Mouse (Mus musculus) CD8-positive naive resting alpha-beta T cell, adult 2 months (primary cell): Measurements from ENCODE around the gene Gal3st2.
"Not testable (repeated sequence)": the region's sequence is repeated elsewhere in the genome, so short reads cannot be mapped to it uniquely, and the experiment has no call there.

Experiments used
- DNase-seq, 2 experiments: peaks; one replicate each; pipeline ENCODE4 v3.0.0; 2022; ENCODE audit warnings: low read depth in 2 of 2, low spot score in 2 of 2

The Gal3st2 gene

DNA sequence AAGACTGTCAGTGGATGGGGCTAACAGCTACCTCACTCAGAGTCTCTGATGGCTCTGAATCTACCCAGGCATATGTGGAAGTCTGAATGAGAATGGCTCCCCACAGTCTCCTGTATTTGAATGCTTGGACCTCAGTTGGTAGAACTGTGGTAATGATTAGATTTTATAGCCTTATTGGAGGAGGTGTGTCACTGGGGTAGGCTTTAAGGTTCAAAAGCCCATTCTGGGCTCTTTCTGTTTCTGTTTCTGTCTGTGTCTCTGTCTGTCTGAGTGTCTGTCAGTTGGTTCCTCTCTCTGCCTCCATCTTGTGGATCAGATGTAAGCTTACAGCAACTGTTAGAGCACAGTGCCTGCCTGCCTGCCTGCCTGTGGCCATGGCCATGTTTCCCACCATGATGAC lies 1.5 kb upstream of the Gal3st2 start:
- DNase-seq: no peak

DNA sequence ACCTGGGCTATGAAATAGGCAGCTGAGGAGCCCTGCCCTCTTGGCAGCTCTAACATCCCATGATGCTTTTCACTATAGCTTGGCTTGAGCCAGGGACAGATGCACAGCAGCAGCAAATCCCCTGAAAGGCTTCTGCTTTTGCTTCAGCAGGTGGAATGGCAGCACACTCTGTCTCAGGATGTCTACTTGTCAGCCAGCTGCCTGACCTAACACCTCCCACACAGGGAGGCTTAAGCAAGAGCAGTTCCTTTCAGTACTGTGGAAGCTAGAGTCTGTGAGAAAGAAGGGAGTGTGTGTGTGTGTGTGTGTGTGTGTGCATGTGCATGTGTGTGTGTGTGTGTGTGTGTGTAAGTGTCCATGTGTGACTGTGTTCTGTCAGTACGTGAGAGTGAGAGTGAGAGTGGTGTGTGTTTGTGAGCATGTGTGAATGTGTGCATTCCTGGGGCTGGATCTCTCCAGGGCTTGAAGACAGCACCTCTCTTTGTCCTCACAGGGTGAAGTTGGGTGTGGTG lies 10.5 kb downstream of the Gal3st2 start:
- DNase-seq: not testable (repeated sequence)

DNA sequence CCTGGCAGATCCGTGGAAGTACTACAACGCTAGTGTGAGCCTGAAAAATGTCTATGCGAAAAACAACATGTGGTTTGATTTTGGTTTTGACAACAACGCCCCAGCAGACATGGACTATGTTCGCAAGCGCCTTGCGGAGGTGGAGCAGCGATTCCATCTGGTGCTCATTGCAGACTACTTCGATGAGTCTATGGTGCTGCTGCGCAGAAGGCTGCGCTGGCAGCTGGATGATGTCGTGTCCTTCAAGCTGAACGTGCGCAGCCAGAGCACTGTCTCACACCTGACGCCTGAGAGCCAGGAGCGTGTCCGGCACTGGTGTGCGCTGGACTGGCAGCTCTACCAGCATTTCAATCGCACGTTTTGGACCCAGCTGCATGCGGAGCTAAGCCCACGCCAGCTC lies 13.3 kb downstream of the Gal3st2 start:
- not testable (repeated sequence) for DNase-seq

DNA sequence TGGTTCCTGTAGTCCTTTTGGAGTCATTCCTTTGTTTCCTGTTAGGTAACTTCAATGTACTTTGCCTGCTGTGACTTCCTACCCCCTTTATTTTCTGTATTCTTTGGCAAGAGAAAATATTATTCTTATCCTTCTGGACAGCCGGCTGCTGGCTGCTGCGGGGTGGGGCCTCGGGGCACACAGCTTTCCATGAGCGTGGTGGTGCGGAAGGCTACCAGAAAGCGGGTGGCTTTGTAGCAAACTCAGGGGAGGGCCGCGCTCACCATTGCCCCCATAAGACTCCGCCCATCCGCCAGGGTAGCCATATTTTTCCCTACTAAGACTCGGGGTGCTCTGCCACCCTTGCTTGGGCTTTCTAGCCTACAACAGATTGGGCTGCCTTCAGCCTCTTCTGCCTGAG lies 20.7 kb downstream of the Gal3st2 start:
- DNase-seq: not testable (repeated sequence)

DNA sequence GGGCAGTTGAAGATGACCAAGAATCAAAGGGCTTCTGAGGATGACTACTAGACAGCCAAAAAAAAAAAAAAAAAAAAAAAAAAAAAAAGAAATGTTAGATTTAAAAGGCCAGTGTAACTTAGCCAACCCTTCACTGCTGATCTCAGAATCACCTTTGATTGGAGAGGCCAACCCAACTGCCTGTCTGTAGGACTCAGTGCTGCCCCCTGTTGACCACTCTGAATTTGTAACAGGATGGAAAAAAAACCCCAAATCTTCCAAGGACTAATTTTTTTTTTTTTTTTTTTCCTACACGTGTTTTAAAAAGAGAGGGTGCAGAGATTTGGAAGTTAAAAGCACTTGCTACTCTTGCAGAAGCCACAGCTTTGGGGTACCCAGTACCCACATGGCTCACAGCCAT lies 29.8 kb downstream of the Gal3st2 start:
- not testable (repeated sequence) for DNase-seq

DNA sequence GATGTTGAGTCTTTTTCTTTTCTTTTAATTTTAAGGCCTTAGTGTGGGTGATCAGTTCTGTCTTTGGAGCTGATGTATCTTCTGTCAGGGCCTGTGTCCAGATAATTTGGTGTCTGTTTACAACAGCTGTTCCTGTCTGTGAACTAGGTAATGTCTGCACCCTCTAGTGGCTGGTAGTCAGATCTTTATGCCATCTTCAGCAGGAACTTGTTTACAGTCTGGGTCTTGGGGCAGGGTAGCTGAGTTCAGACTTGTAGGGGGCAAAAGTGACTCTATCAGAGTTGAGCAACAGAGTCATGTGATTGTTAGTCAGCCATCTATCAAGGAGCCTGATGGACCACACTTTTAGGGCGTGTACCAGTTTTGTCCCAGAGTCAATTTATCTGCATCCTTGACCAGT lies 36.3 kb downstream of the Gal3st2 start:
- not testable (repeated sequence) for DNase-seq

DNA sequence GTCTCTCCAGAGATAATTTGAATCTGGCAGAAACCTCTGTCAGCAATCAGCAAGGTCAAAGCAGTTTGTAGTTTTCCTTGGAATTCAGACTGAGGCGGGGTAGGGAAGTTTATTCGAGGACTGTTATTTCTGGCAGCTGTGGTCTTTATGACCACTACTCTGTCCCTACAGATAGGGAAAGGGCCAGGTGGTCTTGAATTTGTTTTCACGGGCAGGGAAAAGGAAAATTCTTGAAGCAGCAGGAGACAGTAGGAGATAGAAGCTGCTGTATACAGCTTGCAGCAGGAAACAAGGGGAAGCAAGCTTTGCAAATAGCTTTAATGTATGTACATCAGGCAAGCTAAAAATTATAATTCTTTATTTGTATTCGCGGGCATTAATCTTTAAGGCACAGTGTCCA lies 40.2 kb downstream of the Gal3st2 start:
- not testable (repeated sequence) for DNase-seq

DNA sequence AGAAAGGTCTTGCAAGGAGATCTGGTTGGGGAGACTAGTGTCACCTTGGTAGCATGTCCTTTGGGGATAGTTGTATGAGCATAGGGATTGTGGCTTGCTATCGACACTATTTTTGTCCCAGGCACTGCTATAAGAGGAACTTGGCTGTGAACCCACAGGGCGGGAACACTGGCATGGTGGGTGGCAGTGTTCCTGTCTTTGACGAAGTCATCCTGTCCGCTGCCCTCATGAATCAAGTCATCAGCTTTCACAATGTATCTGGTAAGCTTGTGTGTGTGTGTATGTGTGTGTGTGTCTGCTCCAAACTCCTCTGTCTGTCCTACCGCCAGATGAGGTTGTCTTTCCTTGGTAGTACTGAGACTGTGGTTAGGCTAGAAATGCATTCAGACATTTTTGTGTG lies 45.6 kb downstream of the Gal3st2 start:
- not testable (repeated sequence) for DNase-seq

DNA sequence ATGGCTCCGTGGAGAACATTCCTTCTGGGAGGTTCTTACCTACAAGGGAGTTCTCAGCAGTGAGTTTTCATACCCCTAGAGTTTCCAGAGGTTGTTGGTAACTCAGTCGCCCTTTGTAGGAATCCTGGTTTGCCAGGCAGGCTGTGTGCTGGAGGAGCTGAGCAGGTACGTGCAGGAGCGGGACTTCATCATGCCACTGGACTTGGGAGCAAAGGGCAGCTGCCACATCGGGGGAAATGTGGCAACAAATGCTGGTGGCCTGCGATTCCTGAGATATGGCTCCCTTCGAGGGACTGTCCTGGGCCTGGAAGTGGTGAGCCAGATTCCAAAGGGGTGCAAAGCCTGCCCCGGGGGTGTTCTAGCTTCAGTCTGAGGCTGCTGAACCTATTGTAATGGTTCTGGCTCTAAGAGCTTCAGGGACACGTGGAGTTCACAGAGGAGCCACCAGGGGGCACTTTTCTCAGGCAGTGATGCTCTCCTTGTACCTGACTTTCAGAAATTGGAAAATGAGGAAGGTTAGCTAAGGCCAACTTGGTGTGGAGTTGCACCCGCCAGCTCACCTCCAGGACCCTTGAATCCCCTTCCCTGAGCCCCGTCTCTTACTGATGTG lies 48.0 kb downstream of the Gal3st2 start:
- not testable (repeated sequence) for DNase-seq

DNA sequence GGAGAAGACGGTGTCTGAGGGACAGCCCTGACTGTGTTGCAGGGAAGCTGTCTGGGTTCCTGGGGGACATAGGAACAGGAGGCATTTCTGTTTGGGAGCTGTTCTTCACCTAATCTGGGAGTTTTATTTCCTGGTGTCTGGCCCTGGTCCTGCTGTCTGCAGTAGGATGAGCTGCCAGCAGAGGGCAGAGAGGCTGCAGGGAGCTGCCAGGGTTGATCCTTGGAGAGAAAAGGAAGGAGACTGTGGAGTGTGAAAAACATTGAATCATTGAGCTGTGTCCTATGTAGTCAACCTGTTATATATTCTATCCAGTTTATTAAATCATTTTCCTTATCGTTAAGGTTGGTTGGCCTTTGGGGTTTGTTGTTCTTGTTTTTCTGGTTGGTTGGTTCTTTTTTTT lies 50.8 kb downstream of the Gal3st2 start:
- not testable (repeated sequence) for DNase-seq

DNA sequence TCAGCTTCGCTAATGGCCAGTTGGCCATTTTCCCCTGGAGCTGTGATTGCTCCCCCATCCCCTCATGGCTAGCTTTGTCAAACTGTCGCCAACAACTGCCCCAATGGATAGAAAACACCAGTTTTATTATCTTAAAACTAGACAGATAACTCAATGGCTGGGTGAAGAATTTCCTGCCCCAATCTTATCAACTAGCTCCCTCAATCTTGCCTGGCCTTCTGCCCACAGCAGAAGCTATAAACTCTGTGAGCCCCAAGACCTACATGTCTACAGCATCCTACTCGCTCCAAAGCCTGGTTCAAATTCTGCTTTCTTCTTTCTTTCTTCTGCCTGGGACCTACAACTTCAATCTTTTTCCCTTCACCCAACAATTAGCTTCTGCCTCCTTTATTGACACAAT lies 56.1 kb downstream of the Gal3st2 start:
- not testable (repeated sequence) for DNase-seq

DNA sequence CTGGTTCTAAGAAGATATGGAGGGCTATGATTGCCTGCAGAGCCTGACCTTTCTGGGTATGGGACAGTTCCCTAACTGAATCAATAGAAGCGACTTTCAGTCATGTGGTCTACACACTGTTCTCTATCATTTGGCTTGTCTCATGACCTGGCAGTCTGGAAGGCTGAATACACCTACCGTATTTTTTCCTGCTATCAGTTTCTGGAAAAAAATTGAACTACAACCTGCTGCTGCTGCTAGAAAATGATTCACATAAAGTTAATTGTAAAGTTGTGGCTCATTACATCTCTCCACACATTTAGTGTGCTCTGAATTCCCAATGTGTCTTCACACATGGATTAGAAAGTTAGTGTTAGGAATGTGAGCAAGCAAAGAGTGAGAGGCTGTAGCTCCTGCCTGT lies 56.9 kb downstream of the Gal3st2 start, which contains the start of gene Gal3st2b:
Gene Gal3st2b (plus strand): TSS at position 301 of the 400 bp plus-strand sequence.
- DNase-seq: not testable (repeated sequence)

DNA sequence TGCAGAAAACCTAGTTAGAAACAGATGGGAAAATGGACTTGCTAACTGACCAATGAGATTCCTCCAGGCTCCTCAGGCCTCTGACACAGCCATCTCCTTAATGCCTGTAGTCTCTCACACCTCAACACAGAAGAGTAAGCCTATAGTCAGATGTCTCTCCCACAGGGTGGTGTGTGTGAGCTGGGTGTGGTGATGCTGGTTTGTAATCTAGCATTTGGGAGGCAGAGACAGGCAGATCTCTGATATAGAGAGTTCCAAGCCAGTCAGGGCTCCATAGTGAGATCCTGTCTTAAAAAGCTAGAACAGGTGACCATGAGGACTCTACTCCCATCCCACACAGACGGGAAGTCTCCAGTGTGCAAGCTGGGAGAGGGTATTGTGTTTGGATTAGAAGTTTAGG lies 57.7 kb downstream of the Gal3st2 start:
- not testable (repeated sequence) for DNase-seq

DNA sequence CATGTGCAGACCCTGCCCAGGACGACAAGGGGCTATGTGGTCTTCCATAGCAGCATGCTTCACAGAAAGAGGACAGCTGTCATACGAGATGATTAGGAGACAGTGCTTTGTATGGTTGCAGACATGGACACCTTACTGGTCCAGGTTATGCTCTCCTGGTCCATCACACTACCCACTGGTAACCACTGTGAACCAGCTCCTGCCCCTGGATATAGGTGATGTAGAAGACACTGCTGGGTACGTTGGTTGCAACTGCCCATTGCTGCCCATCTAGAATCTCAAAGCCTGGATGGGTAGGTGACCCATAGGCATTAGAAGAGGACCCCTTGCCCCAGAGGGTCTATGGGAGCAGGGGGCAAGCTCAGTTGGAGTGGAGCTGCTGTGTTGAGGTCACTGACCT lies 58.2 kb downstream of the Gal3st2 start:
- DNase-seq: not testable (repeated sequence)

DNA sequence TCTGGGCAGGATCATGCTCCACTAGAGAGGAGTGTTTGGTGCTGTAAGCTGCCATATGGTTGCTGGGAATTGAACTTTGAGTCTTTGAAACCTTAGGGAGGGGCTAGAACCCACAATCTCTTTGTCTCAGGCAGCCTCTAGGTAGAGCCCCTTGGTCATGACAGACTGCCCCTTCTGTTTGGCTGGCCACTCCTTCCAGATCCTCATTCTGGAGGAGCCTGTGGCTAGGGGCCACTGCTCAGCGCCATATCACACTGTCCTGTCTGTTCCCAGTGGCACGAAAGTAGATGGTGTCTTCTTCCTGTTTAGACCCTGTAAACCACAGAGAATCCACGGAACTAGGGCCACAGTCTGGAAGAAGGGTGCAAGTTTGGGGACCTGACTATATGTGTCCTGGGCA lies 61.5 kb downstream of the Gal3st2 start:
- not testable (repeated sequence) for DNase-seq

DNA sequence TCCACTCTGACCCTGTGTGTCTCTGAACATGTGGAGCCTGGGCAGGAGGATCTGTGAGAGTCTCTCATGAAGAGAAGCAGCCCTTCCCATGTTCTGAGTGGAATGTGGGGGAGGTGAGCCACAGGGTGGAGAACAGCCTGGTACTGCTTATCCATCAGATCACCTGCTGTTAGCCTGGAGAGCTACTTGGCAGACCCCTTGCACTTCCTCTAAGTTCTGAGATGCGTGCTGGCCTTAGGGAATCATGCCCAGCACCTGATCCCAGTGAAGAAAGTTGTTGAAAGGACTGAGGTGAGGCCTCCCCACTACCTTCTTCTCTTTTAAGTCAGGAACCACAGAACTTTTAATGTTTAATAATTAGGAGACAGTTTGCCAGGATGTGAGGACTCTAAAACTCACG lies 62.0 kb downstream of the Gal3st2 start:
- not testable (repeated sequence) for DNase-seq
